Mouse (Mus musculus) spleen, adult 2 months (tissue): ENCODE measurements around the gene Xcl1. TPM values are rescaled to one million over a fixed set of nuclear protein-coding genes. Genes with fewer than 3 reads are reported as not detected.
A peak's percentile ranks its signal among the peaks of the same experiment; 100 is the strongest.

Experiments used
- DNase-seq, 2 experiments: peaks; one replicate each; pipeline versions ENCODE4 v3.0.0 to v3.0.0-alpha.2; 2012 to 2021; ENCODE audit warnings: low spot score in 2 of 2, low read depth in 1 of 2
- H3K27ac ChIP-seq: fragments of 200-500 bp; 2 replicates; pipeline ENCODE4 v1.5.1; 2012; ENCODE audit warnings: low read length, inconsistent platforms; ENCODE audit not compliant: insufficient read depth
- H3K27me3 ChIP-seq: fragments of 200-500 bp; 2 replicates; pipeline ENCODE4 v1.6.1; 2012; ENCODE audit warnings: mild to moderate bottlenecking, moderate library complexity, low read length, inconsistent platforms; ENCODE audit not compliant: control insufficient read depth, insufficient read depth
- H3K36me3 ChIP-seq: fragments of 200-500 bp; 2 replicates; pipeline ENCODE4 v1.6.1; 2012; ENCODE audit warnings: mild to moderate bottlenecking, low read length, inconsistent platforms; ENCODE audit not compliant: control insufficient read depth, insufficient read depth
- H3K4me1 ChIP-seq: fragments of 200-500 bp; 2 replicates; pipeline ENCODE4 v1.6.1; 2011; ENCODE audit warnings: inconsistent platforms; ENCODE audit not compliant: control insufficient read depth, insufficient read depth, insufficient read length
- H3K4me3 ChIP-seq: fragments of 200-500 bp; 2 replicates; pipeline ENCODE4 v1.5.1; 2011; ENCODE audit warnings: mild to moderate bottlenecking, inconsistent platforms; ENCODE audit not compliant: insufficient read depth, insufficient read length; ENCODE audit errors: extremely low read depth
- CTCF ChIP-seq: fragments of 200-500 bp; IDR thresholded peaks from 2 replicates; pipeline ENCODE4 v1.5.1; 2011; ENCODE audit warnings: mild to moderate bottlenecking, inconsistent platforms; ENCODE audit not compliant: insufficient read depth, insufficient read length, insufficient replicate concordance; ENCODE audit errors: extremely low read depth
- POLR2A ChIP-seq: fragments of 200-500 bp; IDR thresholded peaks from 2 replicates; pipeline ENCODE4 v1.6.1; 2011; ENCODE audit warnings: low read depth, low read length, inconsistent platforms
- WGBS: fragments of 180-500 bp; shearing (Covaris S2); methylation state at CpG from one replicate; pipeline ENCODE4 v1.1.7; 2018; 5-methylcytosine and 5-hydroxymethylcytosine counted together
- polyA plus RNA-seq: library from polyadenylated mRNA; depleted of rRNA; stranded (reverse); fragments of >200 nt; gene quantifications from 2 replicates; pipeline ENCODE4 v1.2.3, GENCODE M21; 2012

Xcl1 gene
- polyA plus RNA-seq, 1 experiment, result 1.7 TPM

GRCm38 (mm10) chr1:164926534-164927160, 8.7 kb downstream of the Xcl1 start:
- TF ChIP-seq CTCF, result no peak
- no peak for TF ChIP-seq POLR2A
- H3K27ac ChIP-seq, result no peak overlapping the region
- H3K36me3 ChIP-seq, result no peaks in the 10 kb centered on the region
- H3K27me3 ChIP-seq, result no peaks in the 10 kb centered on the region
- no peaks in the 10 kb centered on the region for H3K4me1 ChIP-seq
- no peak overlapping the region for H3K4me3 ChIP-seq
- DNase-seq, result no peak
- 91% methylated on average over 3 of the region's 3 CpGs for WGBS

- TF ChIP-seq CTCF (peak; percentile 83; the same call in 1 of the 2 replicates), POLR2A (no peak)
Observed at GRCm38 (mm10) chr1:164905047-164905446, 30.3 kb downstream of the Xcl1 start.

GRCm38 (mm10) chr1:164900696-164901095, 34.6 kb downstream of the Xcl1 start:
- 95% methylated on average over 6 of the region's 6 CpGs for WGBS
- H3K27me3 ChIP-seq, result no peaks in the 10 kb centered on the region
- H3K4me1 ChIP-seq, result no peaks in the 10 kb centered on the region
- no peaks in the 10 kb centered on the region for H3K36me3 ChIP-seq
- H3K4me3 ChIP-seq, result no peak overlapping the region
- DNase-seq, result no peak
- TF ChIP-seq CTCF (no peak), POLR2A (no peak)
- H3K27ac ChIP-seq, result no peak overlapping the region

More at GRCm38 (mm10) chr1:164905047-164905446, 30.3 kb downstream of the Xcl1 start:
- Histone ChIP-seq H3K4me3 (no peak overlapping the region), H3K27ac (no peak overlapping the region), H3K4me1 (no peaks in the 10 kb centered on the region), H3K27me3 (no peaks in the 10 kb centered on the region), H3K36me3 (no peaks in the 10 kb centered on the region)
- WGBS, result 63% methylated on average over 4 of the region's 4 CpGs
- DNase-seq, result peak in 1 of 2 experiments; percentile 65

- H3K36me3 ChIP-seq, result no peaks in the 10 kb centered on the region
- DNase-seq, result no peak
- H3K27ac ChIP-seq, result no peak overlapping the region
- no peaks in the 10 kb centered on the region for H3K27me3 ChIP-seq
- H3K4me1 ChIP-seq, result no peaks in the 10 kb centered on the region
- WGBS, result 89% methylated on average over 2 of the region's 2 CpGs
- H3K4me3 ChIP-seq, result no peak overlapping the region
- TF ChIP-seq POLR2A (no peak), CTCF (no peak)
Observed at GRCm38 (mm10) chr1:164900226-164900625, 35.1 kb downstream of the Xcl1 start.

GRCm38 (mm10) chr1:164899506-164899905, 35.8 kb downstream of the Xcl1 start:
- no peaks in the 10 kb centered on the region for H3K4me1 ChIP-seq
- no peak for DNase-seq
- WGBS, result 58% methylated on average over 7 of the region's 7 CpGs
- no peaks in the 10 kb centered on the region for H3K27me3 ChIP-seq
- H3K27ac ChIP-seq, result no peak overlapping the region
- H3K36me3 ChIP-seq, result no peaks in the 10 kb centered on the region
- TF ChIP-seq CTCF (no peak), POLR2A (no peak)
- no peak overlapping the region for H3K4me3 ChIP-seq

- TF ChIP-seq CTCF, result peak; percentile 53; the same call in 1 of the 2 replicates
- no peak for TF ChIP-seq POLR2A
- DNase-seq, result peak; percentile 45 to 80
- H3K27me3 ChIP-seq, result no peaks in the 10 kb centered on the region
- H3K4me3 ChIP-seq, result peak overlapping the region; percentile 64
- no peak overlapping the region for H3K27ac ChIP-seq
- no peaks in the 10 kb centered on the region for H3K36me3 ChIP-seq
- H3K4me1 ChIP-seq, result no peaks in the 10 kb centered on the region
- 1% methylated on average over 22 of the region's 22 CpGs for WGBS
Observed at GRCm38 (mm10) chr1:164898846-164899351, 36.4 kb downstream of the Xcl1 start.

- Histone ChIP-seq H3K27me3 (no peaks in the 10 kb centered on the region), H3K4me1 (no peaks in the 10 kb centered on the region), H3K36me3 (no peaks in the 10 kb centered on the region), H3K4me3 (no peak overlapping the region), H3K27ac (no peak overlapping the region)
- WGBS, result 71% methylated on average over 5 of the region's 5 CpGs
- no peak for TF ChIP-seq POLR2A
- no peak for TF ChIP-seq CTCF
- no peak for DNase-seq
Observed at GRCm38 (mm10) chr1:164897163-164897817, 38.0 kb downstream of the Xcl1 start.
